ENCODE assay signal across 8 mouse cellular contexts in the genomic region with DNA sequence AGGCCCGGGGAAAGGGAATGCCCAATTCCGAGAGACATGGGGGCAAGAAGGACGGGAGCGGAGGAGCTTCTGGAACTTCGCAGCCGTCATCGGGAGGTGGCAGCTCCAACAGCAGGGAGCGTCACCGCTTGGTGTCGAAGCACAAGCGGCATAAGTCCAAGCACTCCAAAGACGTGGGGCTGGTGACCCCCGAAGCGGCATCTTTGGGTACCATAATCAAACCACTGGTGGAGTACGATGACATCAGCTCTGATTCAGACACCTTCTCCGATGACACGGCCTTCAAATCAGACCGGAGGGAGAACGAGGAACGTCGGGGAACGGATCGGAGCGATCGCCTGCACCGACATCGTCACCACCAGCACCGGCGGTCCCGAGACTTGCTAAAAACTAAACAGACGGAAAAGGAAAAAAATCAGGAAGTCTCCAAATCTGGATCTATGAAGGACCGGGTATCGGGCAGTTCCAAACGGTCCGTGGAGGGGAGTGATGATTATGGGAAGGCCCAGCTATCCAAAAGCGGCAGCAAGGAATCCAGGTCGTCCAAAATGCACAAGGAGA. TPM values are rescaled to one million over a fixed set of nuclear protein-coding genes. Genes with fewer than 3 reads are reported as not detected.
A peak's percentile ranks its signal among the peaks of the same experiment; 100 is the strongest.
DNase-seq lines count a peak whose midpoint lies in the region; ATAC-seq and TF ChIP-seq lines count a peak whose summit lies in the region.

No protein-coding gene starts in this region.

- peak overlapping the region; percentile 96 for H3K4me2 ChIP-seq in limb, embryonic 13.5 days (replicated peaks)
- peak overlapping the region; percentile 92 for H3K4me2 ChIP-seq in neural tube, embryonic 14.5 days (ENCODE audit: low read depth, low read length)

- no peaks in the 10 kb centered on the region for H3K9me3 ChIP-seq in ES-Bruce4 (replicated peaks; ENCODE audit: control insufficient read depth, insufficient read depth, low read length, poor library complexity, severe bottlenecking)
- no peaks in the 10 kb centered on the region for H3K9me3 ChIP-seq in hindbrain, embryonic 10.5 days
- H3K9me3 ChIP-seq in limb, embryonic 13.5 days = no peaks in the 10 kb centered on the region
- no peaks in the 10 kb centered on the region for H3K9me3 ChIP-seq in neural tube, embryonic 14.5 days (ENCODE audit: control insufficient read depth, low read length)

- H3K4me1 ChIP-seq in ES-Bruce4 (ENCODE audit: control insufficient read depth, insufficient read depth, low read length) = peaks cover 2% of the 10 kb centered on the region
- no peaks in the 10 kb centered on the region for H3K4me1 ChIP-seq in cortical plate, adult 2 months (ENCODE audit: control insufficient read depth, insufficient read depth, low read length)
- peaks cover 25% of the 10 kb centered on the region for H3K4me1 ChIP-seq in hindbrain, embryonic 10.5 days (replicated peaks)
- peaks cover 14% of the 10 kb centered on the region for H3K4me1 ChIP-seq in limb, embryonic 13.5 days
- H3K4me1 ChIP-seq in neural tube, embryonic 14.5 days (ENCODE audit: control insufficient read depth, insufficient read depth, low read length) = peaks cover 18% of the 10 kb centered on the region

- H3K27ac ChIP-seq in ES-Bruce4 (ENCODE audit: insufficient read depth, low read length) = no peak overlapping the region
- H3K27ac ChIP-seq in cortical plate, adult 2 months (ENCODE audit: insufficient read depth, low read length) = no peak overlapping the region
- H3K27ac ChIP-seq in hindbrain, embryonic 10.5 days = peak overlapping the region; percentile 99
- peak overlapping the region; percentile 100 for H3K27ac ChIP-seq in limb, embryonic 13.5 days
- H3K27ac ChIP-seq in neural tube, embryonic 14.5 days (ENCODE audit: low read depth, low read length) = peak overlapping the region; percentile 100

- H3K27me3 ChIP-seq in ES-Bruce4 (ENCODE audit: control insufficient read depth, insufficient read depth, low read length, poor library complexity, severe bottlenecking) = no peaks in the 10 kb centered on the region
- no peaks in the 10 kb centered on the region for H3K27me3 ChIP-seq in hindbrain, embryonic 10.5 days (ENCODE audit: insufficient read depth, poor library complexity, severe bottlenecking)
- H3K27me3 ChIP-seq in limb, embryonic 13.5 days = no peaks in the 10 kb centered on the region
- H3K27me3 ChIP-seq in neural tube, embryonic 14.5 days (ENCODE audit: control insufficient read depth, insufficient read depth, low read length) = no peaks in the 10 kb centered on the region

- peak; percentile 30; the same call in 1 of the 2 replicates for ATAC-seq in limb, embryonic 13.5 days (ENCODE audit: low FRiP score, low read depth)
- ATAC-seq in neural tube, embryonic 14.5 days (ENCODE audit: low read depth) = peak; percentile 62

- DNase-seq in kidney, adult 18-20 months = peak; percentile 77
- DNase-seq in kidney, postnatal 4 days = no peak
- DNase-seq in hindbrain, embryonic 10.5 days (ENCODE audit: low spot score) = no peak
- DNase-seq in yolk sac, embryonic 10.5 days (ENCODE audit: low spot score) = no peak

- peak overlapping the region; percentile 96 for H3K9ac ChIP-seq in ES-Bruce4 (ENCODE audit: low read depth, poor library complexity, severe bottlenecking)
- H3K9ac ChIP-seq in limb, embryonic 13.5 days = peak overlapping the region; percentile 100
- peak overlapping the region; percentile 99 for H3K9ac ChIP-seq in neural tube, embryonic 14.5 days (replicated peaks; ENCODE audit: low read depth, low read length)

- peak overlapping the region; percentile 90 for H3K4me3 ChIP-seq in ES-Bruce4 (ENCODE audit: low read depth, low read length)
- peak overlapping the region; percentile 84 for H3K4me3 ChIP-seq in cortical plate, adult 2 months (ENCODE audit: insufficient read depth, low read length)
- peak overlapping the region; percentile 83 for H3K4me3 ChIP-seq in hindbrain, embryonic 10.5 days
- H3K4me3 ChIP-seq in limb, embryonic 13.5 days = peak overlapping the region; percentile 92
- H3K4me3 ChIP-seq in neural tube, embryonic 14.5 days (ENCODE audit: low read depth, low read length) = peak overlapping the region; percentile 94

- no peak for TF ChIP-seq CTCF in ES-Bruce4 (IDR thresholded peaks at IDR 0.05; ENCODE audit: low read depth, low read length)
- TF ChIP-seq CTCF in cortical plate, adult 2 months (IDR thresholded peaks at IDR 0.05; ENCODE audit: extremely low read depth, insufficient read depth, low read length) = no peak

- H3K36me3 ChIP-seq in ES-Bruce4 (ENCODE audit: control insufficient read depth, insufficient read depth, low read length, poor library complexity, severe bottlenecking) = peaks cover 13% of the 10 kb centered on the region
- peaks cover 23% of the 10 kb centered on the region for H3K36me3 ChIP-seq in hindbrain, embryonic 10.5 days
- peaks cover 12% of the 10 kb centered on the region for H3K36me3 ChIP-seq in limb, embryonic 13.5 days
- no peaks in the 10 kb centered on the region for H3K36me3 ChIP-seq in neural tube, embryonic 14.5 days (ENCODE audit: control insufficient read depth, insufficient read depth, low read length)

- TF ChIP-seq EP300 in ES-Bruce4 (IDR thresholded peaks at IDR 0.05; ENCODE audit: insufficient read depth, low read depth, low read length) = no peak

- under 1% methylated on average over 37 of the region's 37 CpGs for WGBS in hindbrain, embryonic 10.5 days
- under 1% methylated on average over 37 of the region's 37 CpGs for WGBS in limb, embryonic 13.5 days
- WGBS in neural tube, embryonic 14.5 days = under 1% methylated on average over 37 of the region's 37 CpGs

- TF ChIP-seq POLR2A in ES-Bruce4 (IDR thresholded peaks at IDR 0.05; ENCODE audit: insufficient read depth, low read length) = no peak
- no peak for TF ChIP-seq POLR2A in cortical plate, adult 2 months (IDR thresholded peaks at IDR 0.05; ENCODE audit: extremely low read depth, insufficient read depth, low read length)

RNA-seq across cellular contexts. Expression of gene Cdk12, which starts 0.6 kb away (rescaled TPM):
- 52.5 and 53.6 TPM in 2 replicates for polyA plus RNA-seq in ES-Bruce4 (2011; ENCODE audit: insufficient read depth, insufficient read length, low read depth, missing spikeins)
- 18.1 and 18.6 TPM in 2 replicates for polyA plus RNA-seq in cortical plate, adult 2 months (2012; rRNA removed)
- 10.2 and 12.6 TPM in 2 replicates for polyA plus RNA-seq in hindbrain, embryonic 10.5 days (2016; fragmentation: Nextera tagmentation; extraction: Ambion mirVana)
- polyA plus RNA-seq in limb, embryonic 13.5 days (2015; fragmentation: Nextera tagmentation; extraction: Ambion mirVana) = 13.1 TPM in 2 replicates
- 11.3 TPM in 2 replicates for polyA plus RNA-seq in neural tube, embryonic 14.5 days (2014; fragmentation: Nextera tagmentation; extraction: Ambion mirVana)

RNA-seq across cellular contexts. Expression of gene Med1, which starts 10.3 kb away (rescaled TPM):
- 55.8 and 57.5 TPM in 2 replicates for polyA plus RNA-seq in ES-Bruce4 (2011; ENCODE audit: insufficient read depth, insufficient read length, low read depth, missing spikeins)
- 21.7 and 23.3 TPM in 2 replicates for polyA plus RNA-seq in cortical plate, adult 2 months (2012; rRNA removed)
- 62.8 and 73.0 TPM in 2 replicates for polyA plus RNA-seq in hindbrain, embryonic 10.5 days (2016; fragmentation: Nextera tagmentation; extraction: Ambion mirVana)
- 74.9 and 76.8 TPM in 2 replicates for polyA plus RNA-seq in limb, embryonic 13.5 days (2015; fragmentation: Nextera tagmentation; extraction: Ambion mirVana)
- 56.7 and 61.1 TPM in 2 replicates for polyA plus RNA-seq in neural tube, embryonic 14.5 days (2014; fragmentation: Nextera tagmentation; extraction: Ambion mirVana)

RNA-seq across cellular contexts. Expression of gene Fbxl20, which starts 53.2 kb away (rescaled TPM):
- 44.5 and 45.8 TPM in 2 replicates for polyA plus RNA-seq in ES-Bruce4 (2011; ENCODE audit: insufficient read depth, insufficient read length, low read depth, missing spikeins)
- polyA plus RNA-seq in cortical plate, adult 2 months (2012; rRNA removed) = 25.0 and 25.6 TPM in 2 replicates
- 23.4 and 23.8 TPM in 2 replicates for polyA plus RNA-seq in hindbrain, embryonic 10.5 days (2016; fragmentation: Nextera tagmentation; extraction: Ambion mirVana)
- 28.0 and 28.4 TPM in 2 replicates for polyA plus RNA-seq in limb, embryonic 13.5 days (2015; fragmentation: Nextera tagmentation; extraction: Ambion mirVana)
- 21.1 and 26.2 TPM in 2 replicates for polyA plus RNA-seq in neural tube, embryonic 14.5 days (2014; fragmentation: Nextera tagmentation; extraction: Ambion mirVana)

Comparison
In these comparisons a context has a peak if more than half of its experiments do, and no peak if none do; other contexts are left out.
1. H3K27ac ChIP-seq: peak in hindbrain, embryonic 10.5 days (single experiment), limb, embryonic 13.5 days (single experiment) and neural tube, embryonic 14.5 days (single experiment); none in ES-Bruce4 (single experiment) and cortical plate, adult 2 months (single experiment).
2. Peak in every context shown above with its lines, with median percentiles within 50 percentile points of each other: H3K4me3 ChIP-seq and H3K9ac ChIP-seq.